In the genomic region with DNA sequence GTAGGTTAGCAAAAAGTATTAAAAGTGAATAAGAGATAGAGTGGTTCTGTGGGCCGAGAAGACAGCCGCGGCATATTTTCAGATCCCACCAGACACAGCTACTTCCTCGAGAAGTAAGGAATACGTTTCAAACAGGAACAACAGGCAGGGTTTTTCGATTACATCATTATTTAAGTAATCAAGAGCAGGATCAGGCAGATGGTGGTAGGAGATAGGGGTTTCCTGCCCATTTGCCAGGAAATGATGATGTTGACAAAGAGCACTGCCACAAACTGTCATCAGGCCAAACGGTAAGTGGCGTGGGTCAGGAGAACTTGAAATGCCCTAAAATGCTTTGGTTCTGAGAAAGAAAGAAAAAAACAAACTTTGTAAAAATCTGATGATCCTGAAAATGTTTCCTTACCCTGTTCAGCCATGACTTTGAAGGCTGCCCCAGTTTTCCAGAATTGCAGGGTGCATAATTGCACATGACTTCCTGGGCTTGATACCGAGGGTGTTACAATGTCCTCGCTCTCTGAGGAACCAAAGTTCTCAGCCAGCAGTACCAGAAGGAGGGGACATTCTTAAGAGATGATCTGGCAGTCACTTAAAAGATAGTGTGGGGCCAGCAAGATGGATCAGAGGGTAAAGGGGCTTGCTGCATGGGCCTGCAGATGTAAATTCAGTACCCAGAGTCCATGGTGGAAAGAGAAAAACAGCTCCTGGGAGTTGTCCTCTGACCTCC, we compare ENCODE assay signal across 12 mouse cellular contexts. TPM values are rescaled to one million over a fixed set of nuclear protein-coding genes. Genes with fewer than 3 reads are reported as not detected.
DNase-seq lines count a peak whose midpoint lies in the region; ATAC-seq and TF ChIP-seq lines count a peak whose summit lies in the region.
"Had no signal": no experiment of that assay in that cellular context is flagged by ENCODE, and none has a peak within 500 bp of the region (broad histone marks: within the 10 kb centered on the region; RNA-seq: fewer than 3 reads in every experiment).

No protein-coding gene starts in this region.

- no peak for TF ChIP-seq CTCF in lung, embryonic 14.5 days (IDR thresholded peaks at IDR 0.05; ENCODE audit: low read depth)
- no peak for TF ChIP-seq CTCF in cerebellum, adult 2 months (IDR thresholded peaks at IDR 0.05; ENCODE audit: borderline replicate concordance, insufficient read depth, low read depth, low read length)

- H3K36me3 ChIP-seq in embryonic facial prominence, embryonic 12.5 days, result peaks cover 40% of the 10 kb centered on the region
- peaks cover 46% of the 10 kb centered on the region for H3K36me3 ChIP-seq in embryonic facial prominence, embryonic 10.5 days (replicated peaks)
- peaks cover 31% of the 10 kb centered on the region for H3K36me3 ChIP-seq in lung, embryonic 14.5 days (ENCODE audit: insufficient read depth)
- peaks cover 11% of the 10 kb centered on the region; the same call in 1 of the 2 replicates for H3K36me3 ChIP-seq in liver, embryonic 11.5 days (ENCODE audit: control insufficient read depth, insufficient read depth, low read length)
- H3K36me3 ChIP-seq in megakaryocyte, embryonic 14.5 days (replicated peaks; ENCODE audit: low read length), result peaks cover 47% of the 10 kb centered on the region
- H3K36me3 ChIP-seq in forebrain, embryonic 12.5 days (replicated peaks), result peaks cover 34% of the 10 kb centered on the region

- ATAC-seq in embryonic facial prominence, embryonic 12.5 days (ENCODE audit: insufficient number of reproducible peaks, insufficient read depth, low FRiP score, low TSS enrichment), result no peak
- ATAC-seq in lung, embryonic 14.5 days (ENCODE audit: insufficient read depth), result no peak
- no peak for ATAC-seq in liver, embryonic 11.5 days (replicated peaks; ENCODE audit: low FRiP score)
- no peak for ATAC-seq in forebrain, embryonic 12.5 days (ENCODE audit: low FRiP score)

- peaks cover 9% of the 10 kb centered on the region for H3K4me1 ChIP-seq in embryonic facial prominence, embryonic 12.5 days
- peaks cover 20% of the 10 kb centered on the region for H3K4me1 ChIP-seq in embryonic facial prominence, embryonic 10.5 days
- H3K4me1 ChIP-seq in lung, embryonic 14.5 days (ENCODE audit: insufficient read depth), result peaks cover 9% of the 10 kb centered on the region
- H3K4me1 ChIP-seq in liver, embryonic 11.5 days (replicated peaks; ENCODE audit: control insufficient read depth, insufficient read depth, low read length), result peaks cover 28% of the 10 kb centered on the region
- H3K4me1 ChIP-seq in megakaryocyte, embryonic 14.5 days, result peaks cover 63% of the 10 kb centered on the region
- H3K4me1 ChIP-seq in cerebellum, adult 2 months (ENCODE audit: control insufficient read depth, insufficient read depth, low read length), result peaks cover 20% of the 10 kb centered on the region
- H3K4me1 ChIP-seq in forebrain, embryonic 12.5 days, result peaks cover 20% of the 10 kb centered on the region

- no peak overlapping the region for H3K9ac ChIP-seq in embryonic facial prominence, embryonic 12.5 days
- no peak overlapping the region for H3K9ac ChIP-seq in lung, embryonic 14.5 days
- H3K9ac ChIP-seq in liver, embryonic 11.5 days (ENCODE audit: low read depth, low read length), result no peak overlapping the region
- H3K9ac ChIP-seq in forebrain, embryonic 12.5 days, result no peak overlapping the region
- H3K9ac ChIP-seq: limb, embryonic 12.5 days; stomach, embryonic 15.5 days had no signal

- H3K4me2 ChIP-seq in embryonic facial prominence, embryonic 12.5 days (replicated peaks), result no peak overlapping the region
- 0 out of 2 replicates have a peak overlapping the region, but pooled peaks have one; percentile 1 for H3K4me2 ChIP-seq in lung, embryonic 14.5 days
- H3K4me2 ChIP-seq in liver, embryonic 11.5 days, result peak overlapping the region; percentile 28; the same call in 1 of the 2 replicates
- no peak overlapping the region for H3K4me2 ChIP-seq in forebrain, embryonic 12.5 days
- H3K4me2 ChIP-seq: limb, embryonic 12.5 days; stomach, embryonic 15.5 days had no signal

- WGBS in embryonic facial prominence, embryonic 12.5 days, result 74% methylated on average over 10 of the region's 10 CpGs
- 84% methylated on average over 10 of the region's 10 CpGs for WGBS in embryonic facial prominence, embryonic 10.5 days
- 59% methylated on average over 10 of the region's 10 CpGs for WGBS in lung, embryonic 14.5 days
- WGBS in liver, embryonic 11.5 days, result 40% methylated on average over 10 of the region's 10 CpGs
- WGBS in cerebellum, adult 2 months, result 67% methylated on average over 10 of the region's 10 CpGs
- 89% methylated on average over 10 of the region's 10 CpGs for WGBS in forebrain, embryonic 12.5 days

- no peaks in the 10 kb centered on the region for H3K9me3 ChIP-seq in embryonic facial prominence, embryonic 12.5 days
- no peaks in the 10 kb centered on the region for H3K9me3 ChIP-seq in embryonic facial prominence, embryonic 10.5 days
- no peaks in the 10 kb centered on the region for H3K9me3 ChIP-seq in lung, embryonic 14.5 days (ENCODE audit: low read depth, low read length)
- H3K9me3 ChIP-seq in liver, embryonic 11.5 days (ENCODE audit: control insufficient read depth, low read length), result no peaks in the 10 kb centered on the region
- no peaks in the 10 kb centered on the region for H3K9me3 ChIP-seq in megakaryocyte, embryonic 14.5 days
- no peaks in the 10 kb centered on the region for H3K9me3 ChIP-seq in forebrain, embryonic 12.5 days
- H3K9me3 ChIP-seq: limb, embryonic 12.5 days; stomach, embryonic 15.5 days had no signal

- no peak for TF ChIP-seq POLR2A in cerebellum, adult 2 months (IDR thresholded peaks at IDR 0.05; ENCODE audit: borderline replicate concordance, insufficient read depth, low read length)

- no peaks in the 10 kb centered on the region for H3K27me3 ChIP-seq in embryonic facial prominence, embryonic 12.5 days
- H3K27me3 ChIP-seq in embryonic facial prominence, embryonic 10.5 days (replicated peaks; ENCODE audit: low read depth, poor library complexity, severe bottlenecking), result no peaks in the 10 kb centered on the region
- no peaks in the 10 kb centered on the region for H3K27me3 ChIP-seq in lung, embryonic 14.5 days (ENCODE audit: insufficient read depth, low read length)
- no peaks in the 10 kb centered on the region for H3K27me3 ChIP-seq in liver, embryonic 11.5 days (replicated peaks; ENCODE audit: control insufficient read depth, insufficient read depth, low read length)
- no peaks in the 10 kb centered on the region for H3K27me3 ChIP-seq in megakaryocyte, embryonic 14.5 days (replicated peaks)
- H3K27me3 ChIP-seq in cerebellum, adult 2 months (ENCODE audit: control insufficient read depth, insufficient read depth, low read length), result no peaks in the 10 kb centered on the region
- no peaks in the 10 kb centered on the region for H3K27me3 ChIP-seq in forebrain, embryonic 12.5 days
- H3K27me3 ChIP-seq: limb, embryonic 12.5 days; stomach, embryonic 15.5 days had no signal

- no peak overlapping the region for H3K4me3 ChIP-seq in embryonic facial prominence, embryonic 12.5 days
- no peak overlapping the region for H3K4me3 ChIP-seq in embryonic facial prominence, embryonic 10.5 days
- no peak overlapping the region for H3K4me3 ChIP-seq in lung, embryonic 14.5 days (ENCODE audit: low read depth, low read length)
- H3K4me3 ChIP-seq in liver, embryonic 11.5 days (ENCODE audit: low read depth, low read length), result no peak overlapping the region
- peak overlapping the region; percentile 70 for H3K4me3 ChIP-seq in megakaryocyte, embryonic 14.5 days (replicated peaks)
- H3K4me3 ChIP-seq in cerebellum, adult 2 months (replicated peaks; ENCODE audit: insufficient read depth, low read depth, low read length), result no peak overlapping the region
- no peak overlapping the region for H3K4me3 ChIP-seq in forebrain, embryonic 12.5 days (replicated peaks)
- H3K4me3 ChIP-seq: limb, embryonic 12.5 days; stomach, embryonic 15.5 days had no signal

- 0 out of 2 replicates have a peak overlapping the region, but pooled peaks have one; percentile 19 for H3K27ac ChIP-seq in embryonic facial prominence, embryonic 12.5 days
- no peak overlapping the region for H3K27ac ChIP-seq in embryonic facial prominence, embryonic 10.5 days (replicated peaks)
- H3K27ac ChIP-seq in lung, embryonic 14.5 days (ENCODE audit: low read depth), result peak overlapping the region; percentile 21; the same call in 1 of the 2 replicates
- peak overlapping the region; percentile 21; the same call in 1 of the 2 replicates for H3K27ac ChIP-seq in liver, embryonic 11.5 days (ENCODE audit: low read depth, low read length)
- H3K27ac ChIP-seq in cerebellum, adult 2 months (ENCODE audit: insufficient read depth, low read length), result no peak overlapping the region
- H3K27ac ChIP-seq in forebrain, embryonic 12.5 days, result no peak overlapping the region
- H3K27ac ChIP-seq: limb, embryonic 12.5 days; stomach, embryonic 15.5 days had no signal

- DNase-seq in embryonic facial prominence, embryonic 10.5 days (ENCODE audit: low spot score), result no peak
- DNase-seq in lung, embryonic 14.5 days, result peak; percentile 54
- DNase-seq in lung, adult 18-20 months, result no peak
- DNase-seq in liver, embryonic 11.5 days (ENCODE audit: low spot score), result no peak
- no peak for DNase-seq in cerebellum, adult 2 months
- DNase-seq: gastrocnemius, postnatal 25 days; kidney, adult 18-20 months had no signal

RNA-seq across cellular contexts. Expression of a gene that starts 3.1 kb away (rescaled TPM):
- 50.7 and 51.2 TPM in 2 replicates for polyA plus RNA-seq in embryonic facial prominence, embryonic 12.5 days (2016; fragmentation: Nextera tagmentation; extraction: Ambion mirVana)
- 35.7 and 36.9 TPM in 2 replicates for polyA plus RNA-seq in embryonic facial prominence, embryonic 10.5 days (2016; fragmentation: Nextera tagmentation; extraction: Ambion mirVana)
- 45.3 and 46.2 TPM in 2 replicates for polyA plus RNA-seq in lung, embryonic 14.5 days (2014; fragmentation: Nextera tagmentation; extraction: Ambion mirVana)
- polyA plus RNA-seq in liver, embryonic 11.5 days (2014; fragmentation: Nextera tagmentation; extraction: Ambion mirVana), result 30.1 and 34.0 TPM in 2 replicates
- 10.0 and 34.0 TPM in 2 replicates for polyA plus RNA-seq in megakaryocyte, embryonic 14.5 days (2012; ENCODE audit: insufficient read depth, low replicate concordance)
- 118 and 124 TPM in 2 replicates for polyA plus RNA-seq in cerebellum, adult 2 months (2012; rRNA removed)
- 38.3 and 39.2 TPM in 2 replicates for polyA plus RNA-seq in forebrain, embryonic 12.5 days (2016; fragmentation: Nextera tagmentation; extraction: Ambion mirVana)

RNA-seq across cellular contexts. Expression of a gene that starts 39.9 kb away (rescaled TPM):
- polyA plus RNA-seq in embryonic facial prominence, embryonic 12.5 days (2016; fragmentation: Nextera tagmentation; extraction: Ambion mirVana), result 17.8 and 18.6 TPM in 2 replicates
- 24.1 and 27.3 TPM in 2 replicates for polyA plus RNA-seq in embryonic facial prominence, embryonic 10.5 days (2016; fragmentation: Nextera tagmentation; extraction: Ambion mirVana)
- polyA plus RNA-seq in lung, embryonic 14.5 days (2014; fragmentation: Nextera tagmentation; extraction: Ambion mirVana), result 18.4 and 20.3 TPM in 2 replicates
- polyA plus RNA-seq in liver, embryonic 11.5 days (2014; fragmentation: Nextera tagmentation; extraction: Ambion mirVana), result 13.9 and 18.7 TPM in 2 replicates
- polyA plus RNA-seq in megakaryocyte, embryonic 14.5 days (2012; ENCODE audit: insufficient read depth, low replicate concordance), result 3.7 TPM in 1 of 2 replicates, not detected in the other
- polyA plus RNA-seq in cerebellum, adult 2 months (2012; rRNA removed), result 22.5 and 24.2 TPM in 2 replicates
- polyA plus RNA-seq in forebrain, embryonic 12.5 days (2016; fragmentation: Nextera tagmentation; extraction: Ambion mirVana), result 22.2 and 24.9 TPM in 2 replicates

Comparison
In these comparisons a context has a peak if more than half of its experiments do, and no peak if none do; other contexts are left out.
1. H3K27ac ChIP-seq: peak in embryonic facial prominence, embryonic 12.5 days (single experiment), lung, embryonic 14.5 days (single experiment) and liver, embryonic 11.5 days (single experiment); none in embryonic facial prominence, embryonic 10.5 days (single experiment), cerebellum, adult 2 months (single experiment) and forebrain, embryonic 12.5 days (single experiment).
2. H3K4me2 ChIP-seq: peak in lung, embryonic 14.5 days (single experiment) and liver, embryonic 11.5 days (single experiment); none in embryonic facial prominence, embryonic 12.5 days (single experiment) and forebrain, embryonic 12.5 days (single experiment).